Mouse (Mus musculus) c-Kit-positive CD71-negative TER-119-negative erythroid progenitor cells, embryonic 14.5 days (primary cell): ENCODE measurements at regions not wholly inside any gene's neighbourhood (a gene's known extent, or its start where the extent isn't known, plus 50 kb on each side); places are given as distances from the start of the nearest gene placed in this dataset.

ENCODE experiments used
- DNase-seq: peaks from one replicate; pipeline ENCODE4 v3.0.0-alpha.2; 2013; ENCODE audit warnings: low read depth

GRCm38 (mm10) chr13:48717036-48717435 lies 54.2 kb downstream of the Barx1 start:
- DNase-seq, result no peak

- DNase-seq, result no peak
Measured at GRCm38 (mm10) chr13:48717451-48717850, 54.7 kb downstream of the Barx1 start.

- DNase-seq, result no peak
Measured at GRCm38 (mm10) chr13:48723676-48724075, 60.9 kb downstream of the Barx1 start.

GRCm38 (mm10) chr13:48726430-48726829 lies 63.6 kb downstream of the Barx1 start:
- no peak for DNase-seq

GRCm38 (mm10) chr13:48731046-48731996 lies 68.5 kb downstream of the Barx1 start:
- peak; percentile 13 for DNase-seq

- DNase-seq, result peak; percentile 9
Measured at GRCm38 (mm10) chr13:48732168-48732841, 69.5 kb downstream of the Barx1 start.

- DNase-seq, result no peak
Measured at GRCm38 (mm10) chr13:48734985-48735384, 72.2 kb downstream of the Barx1 start.

GRCm38 (mm10) chr13:48745566-48745965 lies 82.8 kb downstream of the Barx1 start:
- DNase-seq, result no peak

- DNase-seq, result no peak
Measured at GRCm38 (mm10) chr13:48746301-48746700, 83.5 kb downstream of the Barx1 start.
